Mouse (Mus musculus): ENCODE measurements around the gene Efemp2. TPM values are rescaled to one million over a fixed set of nuclear protein-coding genes. Genes with fewer than 3 reads are reported as not detected.

Efemp2 gene
- polyA plus RNA-seq, 1 experiment from 2014 or later = 80.6 TPM

DNA sequence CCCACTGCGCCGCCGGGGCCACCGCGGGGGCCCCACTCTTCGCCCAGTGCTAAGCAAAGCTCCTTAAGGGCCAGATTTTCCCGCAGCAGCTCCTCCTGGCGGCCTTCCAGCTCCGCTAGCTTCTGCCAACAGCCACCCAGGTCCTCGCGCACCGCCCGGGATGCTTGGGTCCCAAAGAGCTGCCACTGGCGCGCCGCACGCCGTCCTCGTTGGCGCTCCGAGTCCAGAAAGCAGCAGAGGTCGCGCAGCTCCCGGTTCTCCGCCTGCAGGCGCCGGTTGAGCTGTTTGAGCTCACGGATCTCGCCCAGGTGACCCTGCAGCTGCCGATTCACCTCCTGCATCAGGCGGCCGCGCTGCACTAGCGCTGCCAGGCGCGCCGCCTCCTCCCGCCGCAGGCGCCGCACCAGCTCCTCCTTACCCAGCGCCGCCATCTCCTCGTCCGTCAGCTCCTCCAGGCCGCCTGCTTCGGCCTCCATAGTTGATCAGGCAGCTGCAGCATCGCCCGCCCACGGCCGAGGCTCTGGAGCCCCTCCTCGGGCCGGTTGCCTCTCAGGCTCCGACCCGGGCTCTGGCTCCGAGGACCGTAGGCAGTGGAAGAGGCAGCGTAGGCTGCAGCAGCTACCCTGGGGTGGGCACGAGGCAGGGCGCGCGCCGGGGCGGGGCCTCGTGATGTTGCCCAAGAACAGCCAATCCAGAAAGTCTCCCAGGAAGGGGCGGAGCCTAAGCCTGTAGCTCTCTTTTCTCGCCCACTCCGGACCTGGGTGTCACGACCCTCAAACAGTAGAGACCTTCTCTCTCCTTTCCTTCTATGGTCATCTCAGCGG is 16.6 kb upstream of the Efemp2 start:
- under 1% methylated on average over 70 of the region's 70 CpGs for WGBS
- no peaks in the 10 kb centered on the region for H3K9me3 ChIP-seq
- peaks cover 18% of the 10 kb centered on the region for H3K27me3 ChIP-seq (replicated peaks; ENCODE audit: low read depth, poor library complexity, severe bottlenecking)
- H3K4me3 ChIP-seq = peak overlapping the region; percentile 85
- peak; percentile 96 for DNase-seq (ENCODE audit: low spot score)
- peaks cover 23% of the 10 kb centered on the region for H3K36me3 ChIP-seq (replicated peaks)
- peak overlapping the region; percentile 88 for H3K27ac ChIP-seq (replicated peaks)
- H3K4me1 ChIP-seq = peaks cover 52% of the 10 kb centered on the region

- DNase-seq (ENCODE audit: low spot score) = no peak
- WGBS = 16% methylated on average over 14 of the region's 14 CpGs
- Histone ChIP-seq H3K9me3 (no peaks in the 10 kb centered on the region), H3K4me1 (peaks cover 52% of the 10 kb centered on the region), H3K27me3 (replicated peaks; ENCODE audit: low read depth, poor library complexity, severe bottlenecking) (peaks cover 18% of the 10 kb centered on the region), H3K27ac (replicated peaks) (peak within 1 kb of the TSS; percentile 88), H3K4me3 (peak within 1 kb of the TSS; percentile 85), H3K36me3 (replicated peaks) (peaks cover 29% of the 10 kb centered on the region)
Measured at GRCm38 (mm10) chr19:5457746-5458442, 15.9 kb upstream of the Efemp2 start, which contains the start of gene Ccdc85b. Gene Ccdc85b (minus strand): TSS chr19:5457894.

DNA sequence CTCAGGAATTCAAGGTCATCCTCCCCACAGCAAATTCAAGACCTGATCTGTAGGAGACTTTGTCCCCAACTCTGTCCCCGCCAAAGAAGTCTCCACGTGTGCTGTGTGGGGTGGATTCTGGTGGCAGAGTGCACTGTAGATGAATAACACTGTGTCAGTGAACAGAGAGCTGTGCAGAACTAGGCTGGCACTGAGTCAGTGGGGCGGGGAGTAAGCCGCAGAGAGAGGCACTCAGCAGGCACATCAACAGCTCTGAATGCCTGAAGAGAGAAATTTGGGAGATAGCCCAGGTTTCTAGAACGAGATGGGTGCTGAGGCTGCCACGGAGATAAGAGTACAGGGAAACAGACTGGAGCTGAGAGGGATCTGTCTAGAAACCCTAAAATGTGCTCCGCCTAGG is 14.7 kb upstream of the Efemp2 start:
- Histone ChIP-seq H3K9me3 (no peaks in the 10 kb centered on the region), H3K27ac (replicated peaks) (no peak overlapping the region), H3K4me3 (peak overlapping the region; percentile 29; the same call in 1 of the 2 replicates), H3K4me1 (peaks cover 57% of the 10 kb centered on the region), H3K36me3 (replicated peaks) (peaks cover 35% of the 10 kb centered on the region), H3K27me3 (replicated peaks; ENCODE audit: low read depth, poor library complexity, severe bottlenecking) (peaks cover 18% of the 10 kb centered on the region)
- no peak for DNase-seq (ENCODE audit: low spot score)
- 69% methylated on average over 7 of the region's 7 CpGs for WGBS

- Histone ChIP-seq H3K36me3 (replicated peaks) (peaks cover 35% of the 10 kb centered on the region), H3K9me3 (no peaks in the 10 kb centered on the region), H3K27ac (replicated peaks) (peak overlapping the region; percentile 86), H3K27me3 (replicated peaks; ENCODE audit: low read depth, poor library complexity, severe bottlenecking) (peaks cover 18% of the 10 kb centered on the region), H3K4me3 (peak overlapping the region; percentile 83), H3K4me1 (peaks cover 57% of the 10 kb centered on the region)
- WGBS = 28% methylated on average over 3 of the region's 3 CpGs
- no peak for DNase-seq (ENCODE audit: low spot score)
Measured at GRCm38 (mm10) chr19:5459896-5460295, 13.9 kb upstream of the Efemp2 start.

DNA sequence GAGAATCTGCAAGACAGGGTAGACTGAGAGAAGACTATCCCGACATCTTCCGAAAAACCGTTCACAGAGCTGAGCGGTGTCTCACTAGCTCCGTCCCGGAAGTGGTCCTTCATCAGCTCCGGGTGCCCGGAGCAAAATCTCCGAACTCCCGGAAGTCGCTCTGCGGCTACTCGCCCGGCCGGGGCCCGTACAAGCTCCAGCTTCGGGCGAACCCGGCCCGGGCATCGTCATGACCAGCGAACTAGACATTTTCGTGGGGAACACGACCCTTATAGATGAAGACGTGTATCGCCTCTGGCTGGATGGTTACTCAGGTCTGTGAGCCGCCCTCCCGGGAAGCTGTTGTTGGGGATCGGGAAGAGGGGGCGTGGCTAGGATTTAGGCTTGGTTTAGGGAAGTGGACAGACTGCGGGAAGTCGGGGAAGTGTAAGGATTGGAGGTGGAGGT is 13.3 kb upstream of the Efemp2 start, which contains the start of gene Fibp:
TSS of gene Fibp (plus strand) at position 151 of the 447 bp plus-strand sequence.
- peak; percentile 93 for DNase-seq (ENCODE audit: low spot score)
- peaks cover 51% of the 10 kb centered on the region for H3K4me1 ChIP-seq
- H3K9me3 ChIP-seq = no peaks in the 10 kb centered on the region
- H3K4me3 ChIP-seq = peak within 1 kb of the TSS; percentile 83
- H3K27me3 ChIP-seq (replicated peaks; ENCODE audit: low read depth, poor library complexity, severe bottlenecking) = peaks cover 18% of the 10 kb centered on the region
- peak within 1 kb of the TSS; percentile 86 for H3K27ac ChIP-seq (replicated peaks)
- WGBS = under 1% methylated on average over 32 of the region's 32 CpGs
- peaks cover 35% of the 10 kb centered on the region for H3K36me3 ChIP-seq (replicated peaks)

DNA sequence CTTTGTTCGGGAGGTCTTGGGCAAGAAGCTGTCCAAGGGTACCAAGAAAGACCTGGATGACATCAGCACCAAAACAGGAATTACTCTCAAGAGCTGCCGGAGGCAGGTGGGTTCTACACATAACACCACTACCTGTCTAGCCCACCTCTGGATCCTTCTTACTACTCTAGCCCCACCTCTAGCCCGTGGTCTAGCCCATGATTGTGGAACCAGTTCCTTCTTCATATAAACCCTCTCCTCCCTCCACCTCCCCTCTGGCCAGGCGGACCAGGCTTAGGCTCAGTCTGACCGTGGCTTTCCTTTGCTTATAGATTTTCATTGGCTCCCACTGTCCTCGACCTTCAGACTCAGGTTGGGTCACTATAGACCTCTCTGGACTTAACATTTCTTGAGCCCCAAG is 12.3 kb upstream of the Efemp2 start:
- Histone ChIP-seq H3K27me3 (replicated peaks; ENCODE audit: low read depth, poor library complexity, severe bottlenecking) (peaks cover 18% of the 10 kb centered on the region), H3K4me3 (peak overlapping the region; percentile 83), H3K4me1 (peaks cover 42% of the 10 kb centered on the region), H3K27ac (replicated peaks) (0 out of 2 replicates have a peak overlapping the region, but pooled peaks have one; percentile 86), H3K36me3 (replicated peaks) (peaks cover 42% of the 10 kb centered on the region), H3K9me3 (no peaks in the 10 kb centered on the region)
- no peak for DNase-seq (ENCODE audit: low spot score)
- 89% methylated on average over 6 of the region's 6 CpGs for WGBS

DNA sequence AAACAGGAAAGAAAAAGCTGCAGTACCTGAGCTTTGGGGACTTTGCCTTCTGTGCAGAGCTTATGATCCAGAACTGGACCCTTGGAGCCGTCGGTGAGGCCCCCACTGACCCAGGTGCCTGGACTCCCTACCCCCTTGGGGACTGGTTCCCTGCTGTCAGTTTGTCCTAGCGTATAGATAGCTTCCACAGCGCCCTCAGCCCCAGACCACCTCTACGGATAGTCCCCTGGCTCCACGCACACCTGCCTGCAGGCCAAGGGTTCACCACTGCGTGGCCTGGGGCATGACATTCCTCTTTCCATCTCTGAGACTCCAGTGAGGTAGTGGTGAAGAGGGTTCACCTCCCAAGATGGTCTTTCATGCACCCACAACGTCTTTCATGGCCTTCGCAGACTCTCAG is 10.5 kb upstream of the Efemp2 start:
- Histone ChIP-seq H3K4me1 (peaks cover 25% of the 10 kb centered on the region), H3K27ac (replicated peaks) (no peak overlapping the region), H3K9me3 (no peaks in the 10 kb centered on the region), H3K36me3 (replicated peaks) (peaks cover 61% of the 10 kb centered on the region), H3K4me3 (peak overlapping the region; percentile 24; the same call in 1 of the 2 replicates), H3K27me3 (replicated peaks; ENCODE audit: low read depth, poor library complexity, severe bottlenecking) (peaks cover 15% of the 10 kb centered on the region)
- no peak for DNase-seq (ENCODE audit: low spot score)
- WGBS = 90% methylated on average over 9 of the region's 9 CpGs

DNA sequence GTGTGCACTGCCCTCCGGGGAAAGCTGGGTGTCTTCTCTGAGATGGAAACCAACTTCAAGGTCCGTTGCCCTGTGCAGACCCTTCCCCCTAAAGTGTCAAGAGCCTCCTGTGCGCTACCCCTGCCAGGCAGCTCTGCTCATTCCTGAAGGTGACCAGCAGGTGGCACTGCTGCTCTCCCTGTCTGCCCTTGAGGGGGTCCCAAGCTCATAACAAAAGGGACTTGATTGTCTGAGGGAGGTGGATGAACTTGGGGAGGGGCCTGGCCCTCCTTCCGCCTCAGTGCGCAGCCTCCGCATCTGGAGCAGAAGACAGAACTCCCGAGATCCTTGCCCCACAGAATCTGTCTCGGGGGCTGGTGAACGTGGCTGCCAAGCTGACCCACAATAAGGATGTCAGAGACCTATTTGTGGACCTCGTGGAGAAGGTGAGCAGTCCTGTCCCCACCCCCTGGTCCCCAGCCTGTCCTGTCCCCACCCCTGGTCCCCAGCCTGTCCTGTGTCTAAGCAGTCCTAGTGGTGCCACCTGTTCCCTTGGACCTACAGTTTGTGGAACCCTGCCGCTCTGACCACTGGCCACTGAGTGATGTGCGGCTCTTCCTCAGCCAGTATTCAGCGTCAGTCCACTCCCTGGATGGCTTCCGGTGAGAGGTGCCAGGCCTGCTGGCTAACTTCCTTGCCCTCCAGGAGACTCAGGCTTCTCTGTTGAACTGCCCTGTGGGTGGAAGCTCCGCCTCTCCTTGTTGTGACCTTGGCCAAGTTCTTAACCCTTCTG is 9.8 kb upstream of the Efemp2 start:
- Histone ChIP-seq H3K9me3 (no peaks in the 10 kb centered on the region), H3K4me1 (peaks cover 25% of the 10 kb centered on the region), H3K4me3 (peak overlapping the region; percentile 45), H3K36me3 (replicated peaks) (peaks cover 67% of the 10 kb centered on the region), H3K27me3 (replicated peaks; ENCODE audit: low read depth, poor library complexity, severe bottlenecking) (peaks cover 7% of the 10 kb centered on the region), H3K27ac (replicated peaks) (peak overlapping the region; percentile 84)
- 57% methylated on average over 15 of the region's 15 CpGs for WGBS
- peak; percentile 85 for DNase-seq (ENCODE audit: low spot score)

DNA sequence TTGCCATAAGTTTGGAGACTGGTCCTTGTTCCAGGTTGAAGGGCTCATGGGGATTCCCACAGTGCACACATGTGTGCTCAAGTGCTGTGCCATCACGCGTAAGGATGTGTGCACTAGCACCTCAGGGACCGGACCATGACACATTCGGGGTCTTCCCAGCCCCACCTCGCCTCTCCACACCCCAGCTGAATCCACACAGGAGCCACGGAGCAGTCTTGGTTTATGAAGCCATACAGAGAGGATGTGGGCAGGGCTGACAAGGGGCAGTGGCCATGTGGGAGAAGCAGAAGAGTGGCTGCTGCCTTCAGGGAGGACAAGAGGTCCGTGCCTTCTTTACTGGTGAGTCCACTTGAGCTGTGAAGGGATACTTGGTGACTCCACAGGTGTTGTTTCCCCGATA is 8.7 kb upstream of the Efemp2 start:
- DNase-seq (ENCODE audit: low spot score) = no peak
- Histone ChIP-seq H3K27me3 (replicated peaks; ENCODE audit: low read depth, poor library complexity, severe bottlenecking) (no peaks in the 10 kb centered on the region), H3K36me3 (replicated peaks) (peaks cover 67% of the 10 kb centered on the region), H3K4me3 (no peak overlapping the region), H3K4me1 (peaks cover 21% of the 10 kb centered on the region), H3K27ac (replicated peaks) (no peak overlapping the region), H3K9me3 (no peaks in the 10 kb centered on the region)
- 96% methylated on average over 8 of the region's 8 CpGs for WGBS

DNA sequence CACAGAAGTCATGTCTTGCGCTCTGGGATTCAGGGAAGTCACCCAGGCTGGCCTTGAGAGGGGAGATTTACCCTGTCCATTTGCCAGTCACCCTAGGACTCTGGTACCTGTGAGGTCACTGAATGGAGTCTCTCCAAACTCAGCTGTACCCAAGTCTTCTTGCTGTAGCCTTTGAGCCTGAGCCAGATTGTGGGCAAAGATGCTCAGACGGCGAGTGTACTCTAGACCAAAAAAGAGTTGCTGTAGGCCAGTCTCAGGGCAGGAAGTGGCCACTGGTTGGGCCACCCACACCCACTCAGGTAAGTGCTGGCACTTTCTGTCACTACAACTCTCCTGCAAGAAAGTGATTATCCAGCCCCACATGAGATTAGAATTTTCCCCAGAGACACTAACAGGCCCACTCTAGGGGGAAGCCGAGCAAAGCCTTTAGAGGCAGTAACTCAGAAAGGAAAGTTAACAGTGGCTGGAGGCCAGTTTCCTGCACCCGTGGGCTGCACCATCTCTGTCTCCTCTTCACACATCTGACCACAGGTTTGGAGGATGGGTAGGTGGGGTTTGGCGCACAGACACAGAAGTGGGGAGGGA is 6.7 kb upstream of the Efemp2 start:
- Histone ChIP-seq H3K4me1 (peaks cover 10% of the 10 kb centered on the region), H3K4me3 (no peak overlapping the region), H3K36me3 (replicated peaks) (peaks cover 67% of the 10 kb centered on the region), H3K9me3 (no peaks in the 10 kb centered on the region), H3K27me3 (replicated peaks; ENCODE audit: low read depth, poor library complexity, severe bottlenecking) (no peaks in the 10 kb centered on the region), H3K27ac (replicated peaks) (no peak overlapping the region)
- 92% methylated on average over 6 of the region's 6 CpGs for WGBS
- no peak for DNase-seq (ENCODE audit: low spot score)

DNA sequence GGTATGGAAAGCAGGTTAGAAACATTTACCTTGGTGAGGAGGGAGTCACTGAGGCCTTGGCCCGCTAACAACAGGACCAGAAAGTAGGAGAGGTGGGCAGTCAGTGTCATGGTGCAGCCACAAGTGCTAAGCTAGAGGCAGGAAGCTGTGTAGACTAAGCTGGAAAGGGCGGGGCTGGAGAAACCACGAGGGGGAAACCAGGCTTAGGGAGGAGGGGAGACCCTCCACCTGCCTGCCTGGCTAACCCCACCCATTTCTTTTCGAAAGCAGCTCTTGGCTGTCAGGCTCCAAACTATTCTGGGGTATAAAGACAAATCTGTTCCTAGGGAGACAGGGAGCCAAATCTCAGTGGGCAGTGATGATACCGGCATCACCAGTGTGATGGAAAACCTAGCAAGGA is 5.4 kb upstream of the Efemp2 start, which contains the start of gene Ctsw:
TSS of gene Ctsw (minus strand) at position 134 of the 400 bp plus-strand sequence.
- whole genome bisulfite sequencing = 56% methylated on average over 5 of the region's 5 CpGs
- no peaks in the 10 kb centered on the region for H3K27me3 ChIP-seq (replicated peaks; ENCODE audit: low read depth, poor library complexity, severe bottlenecking)
- H3K4me1 ChIP-seq = peaks cover 10% of the 10 kb centered on the region
- no peak for DNase-seq (ENCODE audit: low spot score)
- no peaks in the 10 kb centered on the region for H3K9me3 ChIP-seq
- no peak within 1 kb of the TSS for H3K4me3 ChIP-seq
- no peak within 1 kb of the TSS for H3K27ac ChIP-seq (replicated peaks)
- H3K36me3 ChIP-seq (replicated peaks) = peaks cover 55% of the 10 kb centered on the region

GRCm38 (mm10) chr19:5471846-5472245 is 1.9 kb upstream of the Efemp2 start:
- Histone ChIP-seq H3K36me3 (replicated peaks) (peaks cover 29% of the 10 kb centered on the region), H3K27ac (replicated peaks) (no peak overlapping the region), H3K27me3 (replicated peaks; ENCODE audit: low read depth, poor library complexity, severe bottlenecking) (no peaks in the 10 kb centered on the region), H3K4me3 (no peak overlapping the region), H3K9me3 (no peaks in the 10 kb centered on the region), H3K4me1 (peaks cover 30% of the 10 kb centered on the region)
- WGBS = 61% methylated on average over 5 of the region's 5 CpGs
- DNase-seq (ENCODE audit: low spot score) = no peak

Data from embryonic facial prominence, embryonic 10.5 days (tissue).